Mouse (Mus musculus): ENCODE data around the gene Tlcd1. TPM values are rescaled to one million over a fixed set of nuclear protein-coding genes. Genes with fewer than 3 reads are reported as not detected.

Tlcd1 gene
- polyA plus RNA-seq, 1 experiment, result 78.2 TPM

DNA sequence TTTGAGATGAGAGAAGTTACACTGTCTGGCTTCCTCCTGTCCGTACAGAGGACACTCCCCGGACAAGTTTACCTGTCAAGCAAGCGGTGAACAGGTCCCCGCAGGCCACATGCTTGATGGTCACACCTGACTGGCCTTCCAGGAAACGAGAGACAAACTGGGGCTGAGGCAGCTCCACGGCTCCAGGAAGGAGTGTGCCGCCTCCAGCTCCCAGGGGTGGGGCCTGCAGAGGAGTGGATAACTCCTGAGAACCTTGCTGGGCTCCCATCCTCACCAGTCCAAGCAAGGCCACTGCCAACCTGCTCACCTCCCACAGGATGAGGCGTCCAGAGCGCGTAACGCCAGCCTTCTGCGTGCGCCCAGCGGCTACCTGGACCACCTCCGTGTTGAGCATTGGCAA lies 6.2 kb upstream of the Tlcd1 start:
- WGBS, result 62% methylated on average over 15 of the region's 15 CpGs
- peak; percentile 84 for DNase-seq
- Histone ChIP-seq H3K4me1 (ENCODE audit: control insufficient read depth, insufficient read depth, low read length) (peaks cover 10% of the 10 kb centered on the region; the same call in 1 of the 2 replicates), H3K27me3 (replicated peaks; ENCODE audit: control insufficient read depth, insufficient read depth, low read length) (no peaks in the 10 kb centered on the region), H3K27ac (ENCODE audit: insufficient read depth, low read depth, low read length) (no peak overlapping the region), H3K36me3 (ENCODE audit: control insufficient read depth, insufficient read depth, low read length) (no peaks in the 10 kb centered on the region), H3K4me3 (ENCODE audit: insufficient read depth, low read depth, low read length) (no peak overlapping the region)
- TF ChIP-seq POLR2A (IDR thresholded peaks at IDR 0.05; ENCODE audit: low read depth, low read length) (no peak), CTCF (conservative IDR thresholded peaks at IDR 0.05; ENCODE audit: insufficient read depth, insufficient read length, low read depth, low read length) (no peak)

DNA sequence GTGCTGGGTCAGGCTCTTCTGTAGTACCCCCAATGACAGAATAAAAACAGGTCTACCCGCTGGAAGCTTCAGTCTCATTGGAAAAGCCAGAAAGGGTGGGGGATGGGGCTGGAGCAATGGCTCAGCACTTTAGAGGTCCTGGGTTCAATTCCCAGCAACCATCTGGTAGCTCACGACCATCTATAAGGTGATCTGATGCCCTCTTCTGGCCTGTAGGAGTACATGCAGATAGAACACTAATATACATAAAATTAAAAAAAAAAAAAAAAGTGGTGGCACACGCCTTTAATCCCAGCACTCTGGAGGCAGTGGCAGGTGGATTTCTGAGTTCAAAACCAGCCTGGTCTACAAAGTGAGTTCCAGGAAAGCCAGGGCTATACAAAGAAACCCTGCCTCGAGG lies 5.2 kb upstream of the Tlcd1 start:
- no peak for DNase-seq
- Histone ChIP-seq H3K4me3 (ENCODE audit: insufficient read depth, low read depth, low read length) (no peak overlapping the region), H3K36me3 (ENCODE audit: control insufficient read depth, insufficient read depth, low read length) (no peaks in the 10 kb centered on the region), H3K4me1 (ENCODE audit: control insufficient read depth, insufficient read depth, low read length) (peaks cover 10% of the 10 kb centered on the region; the same call in 1 of the 2 replicates), H3K27me3 (replicated peaks; ENCODE audit: control insufficient read depth, insufficient read depth, low read length) (no peaks in the 10 kb centered on the region), H3K27ac (ENCODE audit: insufficient read depth, low read depth, low read length) (no peak overlapping the region)
- TF ChIP-seq CTCF (conservative IDR thresholded peaks at IDR 0.05; ENCODE audit: insufficient read depth, insufficient read length, low read depth, low read length) (peak; percentile 25; the same call in 1 of the 2 replicates), POLR2A (IDR thresholded peaks at IDR 0.05; ENCODE audit: low read depth, low read length) (no peak)
- WGBS, result 70% methylated on average over 4 of the region's 4 CpGs

DNA sequence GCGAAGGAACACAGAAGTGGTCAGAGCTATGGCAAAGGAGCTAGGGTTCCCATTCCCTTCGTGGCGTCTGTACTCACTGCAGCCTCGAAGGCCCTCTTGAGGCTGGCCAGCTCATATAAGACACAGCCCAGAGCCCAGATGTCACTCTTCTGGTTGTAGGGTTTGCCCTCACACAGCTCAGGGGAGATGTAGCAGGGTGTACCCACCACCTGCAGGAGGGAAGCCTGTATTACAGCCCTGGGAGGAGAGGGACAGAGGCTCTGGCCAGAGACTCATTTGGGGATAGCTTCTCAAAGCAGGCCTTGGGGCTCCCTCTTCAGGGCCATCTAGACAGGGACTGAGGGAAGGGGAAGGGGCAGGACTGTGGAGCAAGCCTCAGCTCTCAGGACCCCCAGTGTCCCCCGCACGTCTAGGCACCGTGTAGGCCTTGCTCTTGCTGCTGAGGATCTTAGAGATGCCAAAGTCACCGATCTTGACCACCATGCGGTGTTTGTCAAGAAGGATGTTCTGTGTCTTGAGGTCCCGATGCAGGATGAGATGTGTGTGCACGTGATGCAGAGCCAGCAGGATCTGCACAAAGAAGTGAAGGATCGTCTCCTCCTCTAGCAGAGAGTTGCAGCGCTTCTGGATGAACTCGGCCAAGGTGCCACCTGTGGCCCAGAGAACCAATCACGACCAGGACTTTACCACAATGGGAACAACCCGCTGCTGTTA lies 4.3 kb upstream of the Tlcd1 start:
- WGBS, result 86% methylated on average over 16 of the region's 16 CpGs
- Histone ChIP-seq H3K36me3 (ENCODE audit: control insufficient read depth, insufficient read depth, low read length) (no peaks in the 10 kb centered on the region), H3K4me3 (ENCODE audit: insufficient read depth, low read depth, low read length) (no peak overlapping the region), H3K4me1 (ENCODE audit: control insufficient read depth, insufficient read depth, low read length) (peaks cover 4% of the 10 kb centered on the region; the same call in 1 of the 2 replicates), H3K27ac (ENCODE audit: insufficient read depth, low read depth, low read length) (no peak overlapping the region), H3K27me3 (replicated peaks; ENCODE audit: control insufficient read depth, insufficient read depth, low read length) (no peaks in the 10 kb centered on the region)
- DNase-seq, result no peak
- no peak for TF ChIP-seq POLR2A (IDR thresholded peaks at IDR 0.05; ENCODE audit: low read depth, low read length)
- TF ChIP-seq CTCF (conservative IDR thresholded peaks at IDR 0.05; ENCODE audit: insufficient read depth, insufficient read length, low read depth, low read length), result no peak; the same call in 1 of the 2 replicates

DNA sequence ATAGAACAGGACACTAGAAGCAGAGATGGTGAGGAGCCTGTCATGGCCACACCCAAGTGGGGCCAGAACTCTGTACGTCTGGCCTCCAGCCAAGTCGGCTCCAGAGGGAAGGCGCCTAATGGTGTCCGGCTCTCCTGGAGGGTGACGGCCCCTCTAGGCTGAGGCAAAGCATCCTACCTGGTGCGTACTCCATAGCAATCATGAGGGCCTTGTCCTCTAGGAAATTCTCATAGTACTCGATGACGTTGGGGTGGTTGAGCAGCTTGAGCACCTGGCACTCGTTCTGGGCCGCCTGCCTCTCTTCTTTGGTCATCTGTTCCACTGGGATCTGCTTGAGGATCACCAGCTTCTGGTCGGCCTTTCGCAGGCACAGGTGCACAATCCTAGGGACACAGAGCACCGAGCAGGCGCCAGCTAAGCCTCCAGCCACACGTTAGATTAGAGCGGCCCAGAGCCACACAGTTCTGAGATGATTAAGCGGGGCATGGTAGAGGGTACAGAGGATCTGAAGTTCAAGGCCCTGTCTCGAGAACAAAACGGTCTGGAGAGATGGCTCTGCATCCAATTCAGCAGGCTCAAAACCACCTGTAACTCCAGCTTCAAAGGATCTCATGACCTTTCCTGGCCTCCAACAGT lies 3.6 kb upstream of the Tlcd1 start:
- Histone ChIP-seq H3K27me3 (replicated peaks; ENCODE audit: control insufficient read depth, insufficient read depth, low read length) (no peaks in the 10 kb centered on the region), H3K4me1 (ENCODE audit: control insufficient read depth, insufficient read depth, low read length) (peaks cover 4% of the 10 kb centered on the region; the same call in 1 of the 2 replicates), H3K4me3 (ENCODE audit: insufficient read depth, low read depth, low read length) (no peak overlapping the region), H3K27ac (ENCODE audit: insufficient read depth, low read depth, low read length) (no peak overlapping the region), H3K36me3 (ENCODE audit: control insufficient read depth, insufficient read depth, low read length) (no peaks in the 10 kb centered on the region)
- WGBS, result 81% methylated on average over 19 of the region's 19 CpGs
- TF ChIP-seq POLR2A (IDR thresholded peaks at IDR 0.05; ENCODE audit: low read depth, low read length), result no peak
- no peak for TF ChIP-seq CTCF (conservative IDR thresholded peaks at IDR 0.05; ENCODE audit: insufficient read depth, insufficient read length, low read depth, low read length)
- DNase-seq, result no peak

DNA sequence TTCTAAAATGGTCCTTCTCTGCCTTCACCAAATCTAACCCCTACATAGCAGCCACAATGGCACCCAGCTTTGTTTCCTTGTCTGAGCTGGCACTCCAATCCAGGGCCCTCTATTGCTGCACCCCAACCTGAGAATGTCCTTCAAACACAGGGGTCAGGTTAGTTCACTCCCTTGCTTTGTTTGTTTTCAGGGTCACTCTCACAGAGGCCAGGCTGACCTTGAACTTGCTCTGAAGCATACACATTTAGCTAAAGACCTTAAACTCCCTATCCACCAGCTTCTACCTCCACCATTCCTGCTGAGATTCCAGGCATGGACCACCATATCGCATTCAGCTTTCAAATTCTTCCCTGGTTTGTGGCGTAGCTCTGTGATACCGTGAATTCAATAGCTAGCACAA lies 2.0 kb upstream of the Tlcd1 start:
- H3K27me3 ChIP-seq (replicated peaks; ENCODE audit: control insufficient read depth, insufficient read depth, low read length), result no peaks in the 10 kb centered on the region
- H3K27ac ChIP-seq (ENCODE audit: insufficient read depth, low read depth, low read length), result peak overlapping the region; percentile 78
- peaks cover 8% of the 10 kb centered on the region; the same call in 1 of the 2 replicates for H3K4me1 ChIP-seq (ENCODE audit: control insufficient read depth, insufficient read depth, low read length)
- TF ChIP-seq CTCF (conservative IDR thresholded peaks at IDR 0.05; ENCODE audit: insufficient read depth, insufficient read length, low read depth, low read length) (no peak), POLR2A (IDR thresholded peaks at IDR 0.05; ENCODE audit: low read depth, low read length) (no peak)
- DNase-seq, result no peak
- H3K36me3 ChIP-seq (ENCODE audit: control insufficient read depth, insufficient read depth, low read length), result no peaks in the 10 kb centered on the region
- WGBS, result 74% methylated on average over 3 of the region's 3 CpGs
- no peak overlapping the region for H3K4me3 ChIP-seq (ENCODE audit: insufficient read depth, low read depth, low read length)

DNA sequence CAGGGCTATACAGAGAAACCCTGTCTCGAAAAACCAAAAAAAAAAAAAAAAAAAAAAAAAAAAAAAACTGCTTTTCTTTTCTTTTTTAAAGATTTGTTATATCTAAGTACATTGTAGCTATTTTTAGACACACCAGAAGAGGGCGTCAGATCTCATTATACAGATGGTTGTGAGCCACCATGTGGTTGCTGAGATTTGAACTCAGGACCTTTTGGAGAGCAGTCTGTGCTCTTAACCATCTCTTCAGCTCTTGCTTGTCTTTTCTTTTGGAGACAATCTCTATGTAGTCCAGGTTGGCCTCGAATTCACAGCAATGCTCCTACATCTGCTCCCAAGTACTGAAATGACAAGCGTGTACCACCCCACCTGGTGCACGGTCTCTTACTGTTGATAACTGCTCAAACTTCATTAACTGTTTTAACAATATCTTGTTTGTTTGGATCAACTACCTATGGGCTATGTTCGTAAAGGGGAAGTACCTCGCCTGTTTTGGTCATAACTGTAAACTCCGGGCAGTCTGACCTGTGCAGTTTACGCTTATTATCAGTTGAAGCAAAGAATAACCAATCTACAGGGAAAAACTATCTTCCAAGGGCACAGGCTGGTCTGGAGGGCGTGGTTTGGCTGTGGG lies 625 bp upstream of the Tlcd1 start:
- TF ChIP-seq POLR2A (IDR thresholded peaks at IDR 0.05; ENCODE audit: low read depth, low read length) (peak; percentile 7), CTCF (conservative IDR thresholded peaks at IDR 0.05; ENCODE audit: insufficient read depth, insufficient read length, low read depth, low read length) (no peak)
- Histone ChIP-seq H3K27me3 (replicated peaks; ENCODE audit: control insufficient read depth, insufficient read depth, low read length) (no peaks in the 10 kb centered on the region), H3K4me3 (ENCODE audit: insufficient read depth, low read depth, low read length) (peak overlapping the region; percentile 83), H3K4me1 (ENCODE audit: control insufficient read depth, insufficient read depth, low read length) (peaks cover 13% of the 10 kb centered on the region; the same call in 1 of the 2 replicates), H3K36me3 (ENCODE audit: control insufficient read depth, insufficient read depth, low read length) (0 out of 2 replicates have a peak, but pooled peaks cover 4% of the 10 kb centered on the region), H3K27ac (ENCODE audit: insufficient read depth, low read depth, low read length) (peak overlapping the region; percentile 86)
- WGBS, result 7% methylated on average over 10 of the region's 10 CpGs
- DNase-seq, result no peak

DNA sequence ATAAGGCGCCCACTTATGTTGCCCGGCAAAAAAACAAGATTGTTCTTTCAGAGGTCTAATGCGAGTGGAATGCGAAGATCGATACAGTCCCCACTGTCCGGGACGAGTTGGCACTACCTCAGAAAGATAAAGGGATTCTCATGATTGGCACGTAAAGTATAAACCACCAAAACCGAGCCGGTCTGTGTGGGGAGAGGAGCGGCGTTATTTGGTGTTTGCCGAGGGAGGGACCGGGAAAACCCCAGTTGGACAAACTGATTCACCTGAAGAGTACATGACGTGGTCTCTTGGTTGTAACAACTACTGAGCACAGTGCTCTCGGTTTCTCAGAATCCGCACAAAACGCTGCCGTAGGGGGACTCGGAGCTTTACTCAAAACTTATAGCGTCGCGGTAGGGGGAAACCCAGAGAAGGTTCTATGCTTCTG lies 407 bp downstream of the Tlcd1 start:
- no peak for DNase-seq
- H3K4me3 ChIP-seq (ENCODE audit: insufficient read depth, low read depth, low read length), result peak overlapping the region; percentile 83
- peaks cover 4% of the 10 kb centered on the region; the same call in 1 of the 2 replicates for H3K36me3 ChIP-seq (ENCODE audit: control insufficient read depth, insufficient read depth, low read length)
- H3K27me3 ChIP-seq (replicated peaks; ENCODE audit: control insufficient read depth, insufficient read depth, low read length), result no peaks in the 10 kb centered on the region
- peak overlapping the region; percentile 93 for H3K27ac ChIP-seq (ENCODE audit: insufficient read depth, low read depth, low read length)
- peaks cover 13% of the 10 kb centered on the region; the same call in 1 of the 2 replicates for H3K4me1 ChIP-seq (ENCODE audit: control insufficient read depth, insufficient read depth, low read length)
- WGBS, result under 1% methylated on average over 23 of the region's 23 CpGs
- no peak for TF ChIP-seq POLR2A (IDR thresholded peaks at IDR 0.05; ENCODE audit: low read depth, low read length)
- no peak for TF ChIP-seq CTCF (conservative IDR thresholded peaks at IDR 0.05; ENCODE audit: insufficient read depth, insufficient read length, low read depth, low read length)

Data from kidney, adult 2 months (tissue).